Mouse (Mus musculus): ENCODE measurements at regions not wholly inside any gene's neighbourhood (a gene's known extent, or its start where the extent isn't known, plus 50 kb on each side); places are given as distances from the start of the nearest gene placed in this dataset.
"Not testable (repeated sequence)": the region's sequence is repeated elsewhere in the genome, so short reads cannot be mapped to it uniquely, and the experiment has no call there.

DNA sequence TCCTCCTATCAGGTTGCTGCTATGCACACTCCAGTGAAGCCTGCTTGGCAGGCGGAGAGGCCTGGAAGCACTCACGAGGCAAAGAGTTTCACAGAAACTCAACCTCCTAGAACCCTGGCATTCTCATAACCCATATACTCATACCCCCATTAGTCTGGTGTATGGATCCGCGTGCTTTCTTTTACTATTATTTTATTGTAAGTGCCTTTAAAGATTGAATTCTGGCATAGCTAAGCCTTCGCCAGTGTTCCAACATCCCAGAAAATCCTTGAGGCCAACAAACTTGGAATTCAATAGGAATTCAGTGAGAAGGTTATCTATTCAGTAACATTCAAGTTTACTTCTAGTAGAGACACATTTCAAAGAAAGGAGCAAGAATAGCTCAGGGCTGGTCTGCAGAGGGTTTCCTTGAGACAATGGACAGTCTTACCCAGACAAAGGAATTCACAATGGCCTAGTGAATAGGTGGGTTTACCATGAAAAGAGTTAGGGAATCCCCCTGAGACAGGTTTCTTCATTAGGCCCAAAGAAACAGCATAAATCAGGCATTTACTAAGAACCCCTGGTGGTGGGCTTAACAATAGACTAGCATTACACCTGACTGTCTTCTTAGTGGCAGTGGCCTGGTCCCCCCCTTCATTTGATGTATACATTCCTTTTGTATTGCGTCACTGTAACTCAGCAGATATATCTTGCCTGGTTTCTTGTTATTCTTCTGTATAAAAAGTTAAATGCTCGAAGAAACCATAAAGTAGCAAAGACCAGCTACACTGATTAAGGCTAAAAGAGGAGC lies 80.8 kb upstream of the Gm15446 start:
- not testable (repeated sequence) for H3K4me3 ChIP-seq (ENCODE audit: low read depth, low read length); ATAC-seq; H3K4me1 ChIP-seq (ENCODE audit: insufficient read depth); H3K9me3 ChIP-seq (ENCODE audit: low read length); H3K4me2 ChIP-seq (ENCODE audit: low read depth, low read length); H3K27ac ChIP-seq (ENCODE audit: low read depth); DNase-seq; H3K36me3 ChIP-seq (replicated peaks; ENCODE audit: insufficient read depth, low read length); H3K9ac ChIP-seq (replicated peaks); H3K27me3 ChIP-seq (ENCODE audit: insufficient read depth, low read length)
- 82% methylated on average over 7 of the region's 7 CpGs for WGBS (ENCODE audit: insufficient replicate concordance)

DNA sequence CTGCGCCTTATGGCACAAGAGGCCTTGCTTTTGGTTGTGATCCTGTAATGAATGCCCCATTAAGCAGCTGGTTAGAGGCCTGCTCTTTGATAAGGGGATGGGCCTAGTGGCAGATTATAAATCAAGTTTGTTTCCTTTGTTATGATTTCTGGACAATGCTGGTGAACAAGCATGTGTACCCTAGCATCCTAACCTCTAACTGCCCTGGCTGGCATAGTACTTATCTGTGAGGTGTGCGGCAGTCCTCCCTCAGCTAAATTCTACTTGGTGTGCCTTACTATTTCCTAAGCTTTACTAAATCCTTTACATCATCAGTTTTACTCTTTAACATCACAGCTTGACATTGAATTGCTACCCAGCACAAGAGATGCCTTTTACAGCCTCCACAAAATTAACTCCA lies 79.0 kb upstream of the Gm15446 start:
- not testable (repeated sequence) for DNase-seq; H3K9me3 ChIP-seq (ENCODE audit: low read length); ATAC-seq; H3K4me1 ChIP-seq (ENCODE audit: insufficient read depth); H3K27ac ChIP-seq (ENCODE audit: low read depth); H3K27me3 ChIP-seq (ENCODE audit: insufficient read depth, low read length); H3K9ac ChIP-seq (replicated peaks); H3K36me3 ChIP-seq (replicated peaks; ENCODE audit: insufficient read depth, low read length)
- 80% methylated on average over 2 of the region's 2 CpGs for WGBS (ENCODE audit: insufficient replicate concordance)
- peak overlapping the region; percentile 60 for H3K4me2 ChIP-seq (ENCODE audit: low read depth, low read length)
- peak overlapping the region; percentile 47 for H3K4me3 ChIP-seq (ENCODE audit: low read depth, low read length)

DNA sequence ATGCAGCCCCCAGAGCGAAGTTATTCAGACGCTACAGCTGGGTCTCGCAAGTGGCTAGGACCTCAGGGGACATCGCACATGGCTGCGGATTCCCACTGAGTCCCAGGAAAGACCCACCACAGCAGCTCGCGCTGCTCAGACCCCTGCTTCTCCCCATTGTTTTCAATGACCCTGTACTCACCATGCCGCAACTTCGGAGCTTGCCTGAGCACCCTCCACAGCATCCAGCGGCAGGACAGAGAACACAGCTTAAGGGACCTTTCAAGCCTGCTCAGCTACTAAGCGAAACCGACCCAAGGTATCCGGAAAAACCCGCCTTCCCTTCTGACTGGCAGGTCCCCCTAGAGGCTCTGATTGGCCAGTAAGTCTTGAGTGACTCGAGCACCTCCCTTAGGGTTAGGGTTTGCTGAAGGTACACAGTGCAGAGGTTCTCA lies 78.4 kb upstream of the Gm15446 start:
- Histone ChIP-seq H3K4me2 (ENCODE audit: low read depth, low read length) (peak overlapping the region; percentile 60), H3K27me3 (ENCODE audit: insufficient read depth, low read length) (no peaks in the 10 kb centered on the region), H3K4me1 (ENCODE audit: insufficient read depth) (peaks cover 4% of the 10 kb centered on the region; the same call in 1 of the 2 replicates), H3K4me3 (ENCODE audit: low read depth, low read length) (peak overlapping the region; percentile 47), H3K36me3 (replicated peaks; ENCODE audit: insufficient read depth, low read length) (no peaks in the 10 kb centered on the region), H3K9ac (replicated peaks) (peak overlapping the region; percentile 56), H3K27ac (ENCODE audit: low read depth) (no peak overlapping the region), H3K9me3 (ENCODE audit: low read length) (no peaks in the 10 kb centered on the region)
- TF ChIP-seq EP300 (IDR thresholded peaks at IDR 0.05; ENCODE audit: low read depth) (no peak), CTCF (IDR thresholded peaks at IDR 0.05; ENCODE audit: low read depth) (no peak)
- peak; percentile 96 for ATAC-seq
- WGBS (ENCODE audit: insufficient replicate concordance) = 6% methylated on average over 15 of the region's 15 CpGs
- DNase-seq = peak; percentile 64

DNA sequence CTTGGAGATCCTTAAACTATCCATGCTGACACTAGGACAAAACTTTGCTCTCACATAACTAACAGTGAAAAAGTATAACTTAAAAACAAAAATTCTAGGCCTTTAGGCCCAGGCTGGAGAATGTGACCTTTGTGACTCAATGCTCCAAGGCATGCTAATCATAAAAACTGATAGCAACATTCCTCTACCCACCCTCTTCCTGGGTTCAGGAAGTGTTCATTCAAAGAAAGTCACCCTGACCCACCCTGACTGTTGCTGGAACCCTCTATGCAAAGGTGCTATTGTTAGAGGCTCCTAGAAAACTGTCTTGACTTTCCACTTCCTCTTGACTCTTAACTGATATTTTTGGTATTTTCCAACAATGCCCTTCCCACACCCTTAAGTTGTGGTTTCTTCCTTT lies 72.0 kb upstream of the Gm15446 start:
- DNase-seq; H3K27ac ChIP-seq (ENCODE audit: low read depth); H3K4me2 ChIP-seq (ENCODE audit: low read depth, low read length); ATAC-seq; H3K4me3 ChIP-seq (ENCODE audit: low read depth, low read length); H3K36me3 ChIP-seq (replicated peaks; ENCODE audit: insufficient read depth, low read length); H3K9ac ChIP-seq (replicated peaks); H3K4me1 ChIP-seq (ENCODE audit: insufficient read depth); H3K27me3 ChIP-seq (ENCODE audit: insufficient read depth, low read length); H3K9me3 ChIP-seq (ENCODE audit: low read length): not testable (repeated sequence)

DNA sequence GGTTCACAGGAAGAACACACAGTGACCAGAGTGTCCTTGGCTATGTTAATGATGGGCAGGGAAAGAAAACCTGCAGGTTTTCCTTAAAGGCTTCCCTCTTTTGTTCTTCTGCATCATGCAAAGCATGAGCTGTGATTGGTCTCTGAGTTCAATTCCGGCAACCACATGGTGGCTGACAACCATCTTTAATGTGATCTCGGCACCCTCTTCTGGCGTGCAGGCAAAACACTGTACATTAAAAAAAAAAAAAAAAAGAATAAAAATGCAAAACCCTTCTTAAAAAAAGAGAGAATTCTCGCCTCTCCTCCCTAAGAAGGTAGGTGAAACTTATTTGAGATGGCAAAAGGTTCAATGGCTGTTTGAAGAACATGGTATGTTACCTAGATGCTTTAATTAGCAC lies 62.8 kb upstream of the Gm15446 start:
- TF ChIP-seq CTCF (IDR thresholded peaks at IDR 0.05; ENCODE audit: low read depth) = no peak
- no peak for TF ChIP-seq EP300 (IDR thresholded peaks at IDR 0.05; ENCODE audit: low read depth)
- H3K4me3 ChIP-seq (ENCODE audit: low read depth, low read length) = no peak overlapping the region
- no peaks in the 10 kb centered on the region for H3K4me1 ChIP-seq (ENCODE audit: insufficient read depth)
- no peak for ATAC-seq
- DNase-seq = no peak
- H3K9ac ChIP-seq (replicated peaks) = no peak overlapping the region
- WGBS (ENCODE audit: insufficient replicate concordance) = 80% methylated on average over 4 of the region's 4 CpGs
- no peak overlapping the region for H3K27ac ChIP-seq (ENCODE audit: low read depth)
- H3K36me3 ChIP-seq (replicated peaks; ENCODE audit: insufficient read depth, low read length) = no peaks in the 10 kb centered on the region
- no peak overlapping the region for H3K4me2 ChIP-seq (ENCODE audit: low read depth, low read length)
- no peaks in the 10 kb centered on the region for H3K27me3 ChIP-seq (ENCODE audit: insufficient read depth, low read length)
- H3K9me3 ChIP-seq (ENCODE audit: low read length) = no peaks in the 10 kb centered on the region

DNA sequence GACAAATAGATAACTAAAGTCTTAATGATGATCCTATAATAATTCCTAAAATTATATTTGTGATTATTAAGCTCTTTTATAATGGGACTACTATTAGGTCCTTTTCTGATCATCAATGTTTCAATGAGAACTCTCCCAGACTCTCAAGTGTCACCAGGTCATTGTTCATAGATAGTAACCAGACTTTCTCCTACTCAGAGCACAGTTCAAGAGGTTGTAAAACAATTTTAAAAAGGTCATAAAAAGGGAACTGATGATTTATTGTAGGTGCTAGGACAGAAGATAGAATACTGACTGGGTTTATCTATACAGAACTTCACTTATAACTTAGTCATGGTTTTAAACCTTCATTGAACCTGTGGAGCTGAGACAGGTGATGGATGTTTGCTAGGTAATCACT lies 58.7 kb upstream of the Gm15446 start:
- not testable (repeated sequence) for ATAC-seq; H3K4me3 ChIP-seq (ENCODE audit: low read depth, low read length); DNase-seq; H3K4me2 ChIP-seq (ENCODE audit: low read depth, low read length); H3K27ac ChIP-seq (ENCODE audit: low read depth); H3K27me3 ChIP-seq (ENCODE audit: insufficient read depth, low read length); H3K9ac ChIP-seq (replicated peaks); H3K9me3 ChIP-seq (ENCODE audit: low read length); H3K36me3 ChIP-seq (replicated peaks; ENCODE audit: insufficient read depth, low read length)
- peaks cover 12% of the 10 kb centered on the region for H3K4me1 ChIP-seq (ENCODE audit: insufficient read depth)

DNA sequence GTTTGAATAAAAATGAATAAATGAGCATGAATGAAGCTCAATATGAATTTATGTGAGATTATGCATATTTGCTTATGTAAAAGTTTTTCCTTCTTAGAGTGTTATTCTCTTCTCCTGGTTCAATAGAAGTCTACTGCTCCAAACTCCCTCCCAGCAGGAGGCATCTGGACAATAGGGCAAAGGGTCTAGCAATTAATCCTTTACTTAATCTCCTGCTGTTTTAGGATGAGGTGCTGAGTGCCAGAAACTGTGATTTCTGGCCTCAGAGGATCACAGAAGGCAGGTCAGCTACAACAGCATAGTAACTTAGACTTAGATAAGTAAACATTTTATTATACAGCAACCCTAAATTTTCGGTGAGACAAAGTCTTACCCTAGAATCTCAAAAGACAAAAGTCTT lies 57.6 kb upstream of the Gm15446 start:
- H3K27ac ChIP-seq (ENCODE audit: low read depth) = no peak overlapping the region
- H3K9me3 ChIP-seq (ENCODE audit: low read length) = no peaks in the 10 kb centered on the region
- H3K9ac ChIP-seq (replicated peaks) = no peak overlapping the region
- no peak for DNase-seq
- 62% methylated on average over 1 of the region's 1 CpGs for WGBS (ENCODE audit: insufficient replicate concordance)
- no peak overlapping the region for H3K4me3 ChIP-seq (ENCODE audit: low read depth, low read length)
- H3K4me2 ChIP-seq (ENCODE audit: low read depth, low read length) = no peak overlapping the region
- H3K27me3 ChIP-seq (ENCODE audit: insufficient read depth, low read length) = no peaks in the 10 kb centered on the region
- peaks cover 12% of the 10 kb centered on the region for H3K4me1 ChIP-seq (ENCODE audit: insufficient read depth)
- ATAC-seq = no peak
- TF ChIP-seq EP300 (IDR thresholded peaks at IDR 0.05; ENCODE audit: low read depth) (no peak), CTCF (IDR thresholded peaks at IDR 0.05; ENCODE audit: low read depth) (no peak)
- no peaks in the 10 kb centered on the region for H3K36me3 ChIP-seq (replicated peaks; ENCODE audit: insufficient read depth, low read length)
